Mouse (Mus musculus) lung, adult 18-20 months (tissue): Measurements from ENCODE around the gene Vmn1r122.
"Not testable (repeated sequence)": the region's sequence is repeated elsewhere in the genome, so short reads cannot be mapped to it uniquely, and the experiment has no call there.

Experiments
- DNase-seq, 2 experiments: peaks; one replicate each; pipeline ENCODE4 v3.0.0; 2022; ENCODE audit warnings: mixed read lengths in 2 of 2

Vmn1r122 gene

GRCm38 (mm10) chr7:21134028-21134427 lies at the start of gene Vmn1r122:
Gene Vmn1r122 (minus strand): TSS chr7:21134128.
- not testable (repeated sequence) for DNase-seq

- not testable (repeated sequence) for DNase-seq
Observed at GRCm38 (mm10) chr7:21161885-21162284, 28.0 kb upstream of the Vmn1r122 start, which contains the start of gene Vmn1r123. Gene Vmn1r123 (plus strand): TSS chr7:21162185.

- not testable (repeated sequence) for DNase-seq
Observed at GRCm38 (mm10) chr7:21098413-21098812, 35.5 kb downstream of the Vmn1r122 start, which contains the start of gene Vmn1r121. Gene Vmn1r121 (minus strand): TSS chr7:21098513.
